Mouse (Mus musculus) lung, embryonic 14.5 days (tissue): ENCODE data around the gene Dgki. TPM values are rescaled to one million over a fixed set of nuclear protein-coding genes. Genes with fewer than 3 reads are reported as not detected.
A peak's percentile ranks its signal among the peaks of the same experiment; 100 is the strongest.

Experiments
- ATAC-seq: fragments of 200-750 bp; cut with Nextera tagmentation; 2 replicates; pipeline ENCODE4 v1.8.0; 2017; ENCODE audit warnings: mild to moderate bottlenecking, moderate TSS enrichment, moderate library complexity; ENCODE audit not compliant: insufficient read depth
- DNase-seq: peaks from one replicate; pipeline ENCODE4 v3.0.0-alpha.2; 2015
- H3K27ac ChIP-seq: fragments of 300-500 bp; sonication (generic); 2 replicates; pipeline ENCODE4 v1.5.1; 2014; ENCODE audit warnings: low read depth, mild to moderate bottlenecking, moderate library complexity
- H3K27me3 ChIP-seq: fragments of 300-500 bp; sonication (generic); 2 replicates; pipeline ENCODE4 v1.6.1; 2014; ENCODE audit warnings: low read length, control low read depth; ENCODE audit not compliant: insufficient read depth
- H3K36me3 ChIP-seq: fragments of 300-500 bp; sonication (generic); 2 replicates; pipeline ENCODE4 v1.6.1; 2014; ENCODE audit warnings: control low read depth; ENCODE audit not compliant: insufficient read depth
- H3K4me1 ChIP-seq: fragments of 300-500 bp; sonication (generic); 2 replicates; pipeline ENCODE4 v1.6.1; 2014; ENCODE audit warnings: antibody characterized with exemption, control low read depth; ENCODE audit not compliant: insufficient read depth
- H3K4me2 ChIP-seq: fragments of 300-500 bp; sonication (generic); 2 replicates; pipeline ENCODE4 v1.6.1; 2014; ENCODE audit warnings: mild to moderate bottlenecking
- H3K4me3 ChIP-seq: fragments of 300-500 bp; sonication (generic); 2 replicates; pipeline ENCODE4 v1.5.1; 2014; ENCODE audit warnings: low read depth, low read length
- H3K9ac ChIP-seq: fragments of 300-500 bp; sonication (generic); 2 replicates; pipeline ENCODE4 v1.6.1; 2014
- H3K9me3 ChIP-seq: fragments of 300-500 bp; sonication (generic); 2 replicates; pipeline ENCODE4 v1.6.1; 2016; ENCODE audit warnings: low read depth, low read length, control low read depth
- CTCF ChIP-seq: IDR thresholded peaks from 2 replicates; pipeline ENCODE4 v1.5.1; 2016; ENCODE audit warnings: antibody characterized with exemption, low read depth
- WGBS: fragments of 180-500 bp; shearing (Covaris S2); extraction: QIAGEN DNeasy Blood & Tissue Kit; methylation state at CpG from one replicate; pipeline ENCODE4 v1.1.7; 2014; 5-methylcytosine and 5-hydroxymethylcytosine counted together
- polyA plus RNA-seq: library from polyadenylated mRNA; unstranded; fragments of >200 nt; fragmentation: Nextera tagmentation; extraction: Ambion mirVana; gene quantifications from 2 replicates; pipeline ENCODE4 v1.2.1, GENCODE M21; 2014

Gene Dgki
- polyA plus RNA-seq, 1 experiment from 2014 or later, result 0.46 TPM

- H3K9me3 ChIP-seq, result no peaks in the 10 kb centered on the region
- no peak for TF ChIP-seq CTCF
- ATAC-seq, result no peak
- no peaks in the 10 kb centered on the region for H3K27me3 ChIP-seq
- WGBS, result 75% methylated on average over 4 of the region's 4 CpGs
- no peaks in the 10 kb centered on the region for H3K4me1 ChIP-seq
- H3K9ac ChIP-seq, result no peak overlapping the region
- H3K36me3 ChIP-seq, result no peaks in the 10 kb centered on the region
- H3K4me3 ChIP-seq, result no peak overlapping the region
- H3K27ac ChIP-seq, result no peak overlapping the region
- DNase-seq, result peak; percentile 46
- no peak overlapping the region for H3K4me2 ChIP-seq
These were observed 467.3 kb downstream of the Dgki start for GRCm38 (mm10) chr6:36832681-36833080.

DNA sequence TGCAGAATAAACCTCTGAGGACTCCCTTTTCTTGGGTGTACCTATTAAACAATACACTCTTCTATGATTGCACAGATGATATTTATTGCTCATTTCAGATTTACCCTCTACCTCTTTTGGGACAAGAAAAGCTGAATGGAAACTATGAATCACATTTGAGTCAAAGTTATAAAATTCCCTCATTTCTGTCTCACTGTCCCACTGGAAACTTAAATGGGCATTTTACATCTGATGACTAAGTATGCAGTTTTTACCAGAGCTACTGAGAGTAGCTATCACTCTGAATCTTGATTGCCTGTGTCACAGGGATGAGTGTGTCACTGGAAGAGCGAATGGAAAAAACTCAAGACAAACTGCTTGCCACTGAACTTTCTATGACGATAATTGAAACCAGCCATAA, 467.8 kb downstream of the Dgki start:
- Histone ChIP-seq H3K9ac (no peak overlapping the region), H3K4me1 (no peaks in the 10 kb centered on the region), H3K4me3 (no peak overlapping the region), H3K27me3 (no peaks in the 10 kb centered on the region), H3K36me3 (no peaks in the 10 kb centered on the region), H3K9me3 (no peaks in the 10 kb centered on the region), H3K27ac (no peak overlapping the region), H3K4me2 (no peak overlapping the region)
- DNase-seq, result no peak
- WGBS, result 76% methylated on average over 2 of the region's 2 CpGs
- no peak for ATAC-seq
- TF ChIP-seq CTCF, result no peak

GRCm38 (mm10) chr6:36830371-36830925, 469.5 kb downstream of the Dgki start:
- peak; percentile 43 for DNase-seq
- 62% methylated on average over 9 of the region's 9 CpGs for WGBS
- Histone ChIP-seq H3K27ac (no peak overlapping the region), H3K9me3 (no peaks in the 10 kb centered on the region), H3K36me3 (no peaks in the 10 kb centered on the region), H3K4me2 (no peak overlapping the region), H3K4me3 (no peak overlapping the region), H3K4me1 (no peaks in the 10 kb centered on the region), H3K9ac (no peak overlapping the region), H3K27me3 (no peaks in the 10 kb centered on the region)
- ATAC-seq, result no peak
- TF ChIP-seq CTCF, result no peak

GRCm38 (mm10) chr6:36819784-36820050, 480.3 kb downstream of the Dgki start:
- H3K27ac ChIP-seq, result peak overlapping the region; percentile 72; the same call in 1 of the 2 replicates
- no peak for TF ChIP-seq CTCF
- H3K36me3 ChIP-seq, result no peaks in the 10 kb centered on the region
- ATAC-seq (no peak), DNase-seq (no peak)
- no peak overlapping the region for H3K4me3 ChIP-seq
- no peak overlapping the region for H3K9ac ChIP-seq
- H3K27me3 ChIP-seq, result no peaks in the 10 kb centered on the region
- peaks cover 11% of the 10 kb centered on the region for H3K4me1 ChIP-seq
- H3K9me3 ChIP-seq, result peaks cover 4% of the 10 kb centered on the region; the same call in 1 of the 2 replicates
- peak overlapping the region; percentile 31 for H3K4me2 ChIP-seq

- no peak for TF ChIP-seq CTCF
- no peaks in the 10 kb centered on the region for H3K27me3 ChIP-seq
- no peak overlapping the region for H3K4me3 ChIP-seq
- peak overlapping the region; percentile 72; the same call in 1 of the 2 replicates for H3K27ac ChIP-seq
- H3K9ac ChIP-seq, result no peak overlapping the region
- H3K4me2 ChIP-seq, result peak overlapping the region; percentile 31
- peak; percentile 96 for ATAC-seq
- no peaks in the 10 kb centered on the region for H3K36me3 ChIP-seq
- H3K4me1 ChIP-seq, result peaks cover 11% of the 10 kb centered on the region
- peak; percentile 97 for DNase-seq
- WGBS, result 12% methylated on average over 8 of the region's 8 CpGs
- peaks cover 4% of the 10 kb centered on the region; the same call in 1 of the 2 replicates for H3K9me3 ChIP-seq
These were observed 480.8 kb downstream of the Dgki start for GRCm38 (mm10) chr6:36819019-36819783.

- DNase-seq (peak; percentile 86), ATAC-seq (peak; percentile 84)
- TF ChIP-seq CTCF, result no peak
- H3K4me3 ChIP-seq, result no peak overlapping the region
- no peaks in the 10 kb centered on the region for H3K27me3 ChIP-seq
- WGBS, result 21% methylated on average over 4 of the region's 4 CpGs
- H3K9me3 ChIP-seq, result peaks cover 4% of the 10 kb centered on the region; the same call in 1 of the 2 replicates
- no peak overlapping the region for H3K4me2 ChIP-seq
- H3K36me3 ChIP-seq, result no peaks in the 10 kb centered on the region
- H3K4me1 ChIP-seq, result peaks cover 11% of the 10 kb centered on the region
- no peak overlapping the region for H3K9ac ChIP-seq
- H3K27ac ChIP-seq, result peak overlapping the region; percentile 72; the same call in 1 of the 2 replicates
These were observed 481.5 kb downstream of the Dgki start for GRCm38 (mm10) chr6:36818281-36819018.

- Histone ChIP-seq H3K9me3 (peaks cover 4% of the 10 kb centered on the region; the same call in 1 of the 2 replicates), H3K4me2 (no peak overlapping the region), H3K9ac (no peak overlapping the region), H3K4me3 (no peak overlapping the region), H3K4me1 (peaks cover 11% of the 10 kb centered on the region), H3K27ac (no peak overlapping the region), H3K27me3 (no peaks in the 10 kb centered on the region), H3K36me3 (no peaks in the 10 kb centered on the region)
- DNase-seq (no peak), ATAC-seq (no peak)
- TF ChIP-seq CTCF, result no peak
- 84% methylated on average over 3 of the region's 3 CpGs for WGBS
These were observed 483.3 kb downstream of the Dgki start for GRCm38 (mm10) chr6:36816666-36817065.
